Mouse (Mus musculus) frontal cortex, postnatal 14 days (tissue): ENCODE measurements at regions not wholly inside any gene's neighbourhood (a gene's known extent, or its start where the extent isn't known, plus 50 kb on each side); places are given as distances from the start of the nearest gene placed in this dataset.

ENCODE experiments used
- DNase-seq, 2 experiments: peaks; one replicate each; pipeline ENCODE4 v3.0.0; 2022; ENCODE audit warnings: low spot score in 2 of 2

DNA sequence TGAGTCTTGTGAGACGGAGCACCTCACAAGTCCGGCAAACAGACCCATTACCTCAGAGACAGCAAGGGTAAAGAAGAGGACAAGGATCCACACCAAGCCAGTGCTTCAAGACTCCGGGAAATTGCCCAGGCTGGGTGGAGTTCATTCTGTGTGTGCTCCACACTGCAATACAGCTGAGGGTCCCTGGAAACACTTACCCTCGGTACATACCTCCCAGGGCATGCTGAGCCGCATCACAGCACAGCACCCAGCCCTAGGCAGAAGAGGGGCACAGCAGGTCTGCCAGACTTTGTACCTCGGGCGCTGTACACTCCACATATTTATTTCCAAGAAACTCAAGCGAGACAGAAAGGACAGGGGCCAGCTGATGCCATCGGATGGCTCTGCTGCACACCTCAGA, 54.5 kb upstream of the Cmc1 start:
- no peak for DNase-seq

DNA sequence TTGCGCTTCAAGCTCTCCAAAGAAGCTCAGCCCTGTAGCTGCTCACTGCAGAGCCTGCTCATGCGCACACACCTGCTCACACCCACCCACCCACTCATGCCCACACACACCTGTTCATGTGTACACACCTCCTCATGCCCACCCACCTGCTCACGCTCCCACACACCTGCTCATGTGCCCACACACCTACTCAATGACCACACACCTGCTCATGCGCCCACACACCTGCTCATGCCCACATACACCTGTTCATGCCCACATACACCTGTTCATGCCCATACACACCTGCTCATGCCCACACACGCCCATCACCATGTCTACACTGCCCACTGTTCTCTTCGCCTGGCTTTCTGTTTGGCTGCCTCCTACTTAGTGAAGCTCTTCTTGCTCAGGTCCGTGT, 56.5 kb upstream of the Cmc1 start:
- DNase-seq = no peak

DNA sequence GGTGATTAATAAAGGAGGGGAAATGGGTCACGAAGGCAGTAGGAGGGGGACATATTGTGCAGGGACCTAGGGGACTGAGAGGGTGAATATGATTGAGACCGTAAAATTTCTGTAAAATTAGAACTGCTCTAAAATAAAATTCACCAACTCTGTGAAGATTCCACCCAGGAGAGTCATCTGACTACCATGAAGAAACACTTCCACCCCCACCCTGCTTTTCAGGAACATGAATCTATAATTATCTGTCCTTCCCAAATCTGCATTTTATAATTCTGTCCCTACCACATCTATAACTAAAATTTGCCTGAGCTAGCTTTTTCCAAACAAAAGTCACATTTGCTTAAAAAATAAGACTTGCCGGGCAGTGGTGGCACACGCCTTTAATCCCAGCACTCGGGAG, 69.7 kb upstream of the Cmc1 start:
- no peak for DNase-seq

DNA sequence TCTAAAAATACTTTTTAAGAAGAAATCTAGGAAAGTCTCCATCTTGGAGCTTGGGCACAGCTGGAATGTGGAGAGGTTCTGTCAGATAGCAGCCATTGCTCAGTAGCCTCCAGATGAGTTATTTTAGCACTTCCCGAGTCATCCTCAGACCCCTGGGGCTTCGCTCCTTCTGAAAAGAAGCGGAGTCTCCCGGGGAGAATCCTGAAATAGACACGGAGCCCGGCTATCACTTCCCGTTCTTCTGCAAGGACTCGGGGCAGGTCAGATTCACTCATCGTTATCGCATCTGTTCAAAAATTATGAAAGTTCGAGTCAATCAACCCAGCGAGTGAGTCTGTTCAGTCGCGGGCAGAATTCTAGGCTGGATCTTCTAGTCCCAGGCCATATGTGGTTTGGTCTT, 71.2 kb upstream of the Cmc1 start:
- DNase-seq = no peak

DNA sequence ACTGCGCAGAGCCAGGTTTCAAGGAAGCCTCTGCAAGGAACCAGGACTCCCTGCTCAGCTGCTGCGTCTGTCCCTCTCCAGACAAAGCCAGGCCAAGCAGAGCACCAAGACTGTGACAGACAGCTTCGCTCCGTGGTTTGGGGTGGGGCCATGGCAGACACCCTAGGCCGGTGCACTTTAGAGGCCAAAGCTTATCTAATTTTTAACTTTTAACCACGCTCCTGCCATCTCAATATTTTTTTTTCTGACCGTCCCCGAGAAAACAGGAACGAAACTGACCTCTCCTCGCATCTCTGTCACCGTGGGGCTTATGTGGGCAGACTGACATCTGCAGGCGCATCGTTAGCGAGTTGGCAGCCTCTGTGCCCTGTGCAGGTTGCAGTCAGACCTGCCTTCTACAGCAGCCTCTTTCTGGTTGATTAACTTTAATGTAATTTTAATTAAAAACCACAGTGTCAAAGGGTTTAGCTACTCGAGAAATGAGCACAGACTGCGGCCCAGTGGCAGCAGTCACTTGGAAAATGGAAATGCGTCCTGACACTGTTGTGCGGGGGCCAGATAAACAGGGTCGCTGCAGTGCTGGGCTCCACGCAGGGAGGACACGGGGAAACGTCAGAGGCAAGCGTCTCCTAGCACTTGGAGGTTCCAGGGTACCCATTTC, 77.6 kb upstream of the Cmc1 start:
- no peak for DNase-seq

DNA sequence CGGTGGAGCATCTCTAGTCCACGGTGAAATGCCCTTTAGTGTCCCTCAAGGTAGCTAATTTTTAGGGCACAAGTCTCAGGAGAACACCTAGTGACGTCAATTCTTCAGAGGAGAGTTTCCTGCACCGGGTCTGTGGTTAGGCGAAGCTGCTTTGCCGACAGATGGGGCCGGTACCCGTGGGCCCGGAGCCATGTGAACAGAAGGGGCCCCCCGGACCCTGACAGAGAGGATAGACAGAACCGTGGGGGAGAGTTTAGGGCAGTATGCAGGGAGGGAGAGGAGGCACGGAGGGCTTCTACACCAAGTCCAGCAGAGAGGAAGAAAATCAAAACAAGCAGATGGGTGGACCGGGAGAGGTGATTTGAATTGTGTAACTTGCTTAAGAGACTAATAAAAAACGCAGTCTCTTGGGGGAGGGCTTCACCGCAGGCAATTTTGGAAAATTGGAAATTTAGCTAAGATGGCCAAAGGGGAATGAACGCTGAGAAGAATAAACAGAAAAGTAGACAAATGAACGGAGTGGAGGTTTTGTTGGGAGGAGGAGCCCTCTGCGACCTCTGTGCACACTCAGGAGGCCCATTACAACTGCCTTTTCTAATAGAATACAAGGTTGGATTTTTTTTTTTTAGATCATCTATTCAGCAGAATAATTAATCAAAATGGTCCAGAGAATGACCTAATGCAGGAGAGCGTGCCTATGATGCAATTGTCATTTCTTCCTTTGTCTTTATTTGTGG, 78.9 kb upstream of the Cmc1 start:
- DNase-seq = no peak

DNA sequence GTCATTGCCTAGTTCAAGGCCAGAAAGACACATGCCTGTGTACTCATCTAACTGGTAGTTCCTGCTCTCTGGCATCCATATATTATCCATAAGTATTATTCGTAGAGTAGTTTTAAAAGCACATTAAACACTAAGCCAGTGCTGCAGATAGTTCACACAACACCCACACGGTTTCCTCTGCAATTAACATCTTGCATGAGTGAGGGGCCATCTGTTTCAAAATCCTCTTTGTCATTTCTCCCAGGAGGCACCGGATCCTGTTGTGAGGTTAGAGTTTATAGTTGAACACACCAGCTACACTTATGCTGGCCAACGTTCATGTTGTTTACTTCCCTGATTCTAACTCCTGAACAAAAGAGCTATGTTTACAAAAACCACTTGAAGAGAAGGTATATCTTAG, 90.7 kb upstream of the Cmc1 start:
- DNase-seq = no peak

DNA sequence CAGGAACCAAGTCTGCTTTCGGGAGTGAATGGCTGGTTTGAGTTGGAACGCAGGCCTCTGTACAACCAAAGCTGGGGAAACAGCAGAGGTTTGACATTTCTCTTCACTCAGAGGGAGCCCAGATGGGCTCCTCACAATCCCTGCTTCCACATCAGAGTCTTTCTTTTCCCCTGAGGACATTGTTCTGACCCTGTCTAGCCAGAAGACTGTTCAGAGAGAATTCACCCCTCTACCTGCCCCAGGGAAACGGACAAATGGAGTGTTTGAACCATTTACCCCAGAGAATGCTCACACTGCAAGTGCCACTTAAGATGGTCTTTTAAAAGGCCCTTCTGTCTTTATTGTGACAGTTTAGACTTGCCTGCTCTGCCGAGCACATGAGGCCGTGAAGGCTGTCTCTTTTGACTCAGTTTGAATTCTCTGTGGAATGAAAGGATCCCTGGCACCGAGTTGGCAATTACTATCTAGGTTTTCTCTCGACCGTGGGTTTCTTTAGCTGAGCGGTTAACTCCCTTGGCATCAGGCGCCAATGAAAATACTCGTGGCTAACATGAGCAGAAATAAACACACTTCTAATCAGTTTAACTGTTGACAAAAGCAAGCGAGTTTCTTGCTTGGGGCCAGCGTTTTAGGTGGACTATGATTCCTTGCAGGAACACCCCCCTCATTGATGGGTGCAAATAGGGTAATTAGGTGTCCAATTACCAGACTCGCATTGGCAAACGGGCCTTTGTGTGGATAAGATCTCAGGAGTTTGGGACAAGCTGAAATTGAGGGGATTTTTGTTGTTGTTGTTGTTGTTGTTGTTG, 97.0 kb upstream of the Cmc1 start:
- DNase-seq = no peak

DNA sequence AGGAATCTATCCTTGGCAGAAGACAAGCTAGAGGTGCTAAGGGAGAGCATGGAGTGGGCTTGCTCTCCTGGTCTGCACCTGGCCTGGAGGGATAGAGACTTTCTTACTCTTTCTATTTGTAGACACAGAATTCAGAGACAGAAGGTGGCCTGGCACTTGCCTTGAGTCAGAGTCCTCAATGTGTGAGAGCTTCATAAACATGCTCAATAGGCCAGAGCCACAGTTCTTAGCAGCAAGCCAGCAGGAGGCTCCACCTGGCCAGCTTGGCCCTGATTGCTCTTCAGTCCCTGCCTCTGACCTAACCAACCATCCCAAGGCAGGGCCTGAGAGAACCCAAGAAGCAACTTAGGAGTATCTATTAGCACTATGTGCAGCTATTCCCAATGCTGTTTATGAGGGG, 103.9 kb upstream of the Cmc1 start:
- no peak for DNase-seq

DNA sequence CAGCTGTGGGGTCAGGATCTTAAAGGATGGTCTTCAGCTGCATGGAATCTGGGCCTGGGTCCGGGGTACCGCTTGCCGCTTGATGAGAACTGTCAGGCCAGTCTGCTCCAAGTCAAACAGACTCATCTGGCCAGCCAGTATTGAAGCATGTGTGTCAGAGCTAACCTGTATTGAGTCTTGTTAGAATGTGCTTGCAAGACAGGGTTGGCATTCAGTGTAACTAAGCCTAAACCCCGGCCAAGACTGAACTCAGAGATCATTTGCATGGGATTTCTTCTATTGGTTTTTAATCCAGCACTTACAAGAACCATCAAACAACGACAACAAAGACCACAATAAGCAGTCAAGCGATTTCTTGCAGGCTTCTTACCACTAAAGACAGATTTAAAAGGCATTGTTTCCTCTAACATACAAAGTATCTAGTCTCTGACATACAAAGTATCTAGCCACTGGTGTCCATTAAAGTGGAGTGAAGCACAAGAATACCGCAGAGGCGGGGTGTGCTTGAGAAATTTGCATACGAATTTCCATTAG, 105.3 kb upstream of the Cmc1 start:
- no peak for DNase-seq

DNA sequence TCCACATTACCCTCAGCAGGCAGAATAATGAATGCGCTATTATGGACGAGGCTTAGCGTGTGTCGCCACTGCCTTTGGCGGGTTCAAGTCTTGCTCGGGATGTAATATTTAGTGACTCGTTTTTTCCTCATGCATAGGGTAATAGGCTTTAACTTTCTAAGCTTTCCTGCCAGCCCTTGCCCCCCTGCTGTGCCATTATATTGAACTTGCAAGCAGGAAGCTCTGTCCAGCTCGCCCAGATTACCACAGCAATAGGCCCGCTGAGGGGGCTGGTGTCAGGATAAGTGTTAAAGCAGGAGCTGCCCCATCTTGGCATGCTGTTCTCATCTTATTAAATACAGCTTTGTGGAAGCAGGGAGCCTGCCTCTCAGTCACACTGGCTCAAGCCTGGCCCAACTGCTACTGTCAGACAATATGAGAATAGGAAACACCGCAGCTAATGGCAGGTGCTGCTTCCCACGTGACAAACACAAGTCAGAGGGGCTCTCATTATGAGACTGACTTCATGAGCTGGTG, 105.8 kb upstream of the Cmc1 start:
- no peak for DNase-seq

DNA sequence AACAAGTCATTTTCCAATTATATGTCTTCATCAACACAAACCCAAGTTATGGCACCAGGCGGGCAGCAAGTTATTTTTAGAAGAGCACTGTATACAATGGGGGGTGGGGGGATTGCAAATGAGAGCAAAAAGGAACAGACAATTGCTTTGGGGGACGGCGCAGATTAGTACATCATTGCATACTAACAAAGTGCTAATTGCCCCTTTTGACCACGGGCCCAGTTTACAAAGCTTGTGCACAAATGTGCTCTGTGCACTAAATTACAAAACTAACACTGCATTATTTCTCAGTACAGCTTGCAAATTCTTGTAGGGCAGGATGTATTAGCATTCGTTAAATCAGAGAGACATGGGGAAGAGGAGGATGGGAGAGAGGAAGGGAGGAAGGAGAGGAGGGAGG, 116.3 kb upstream of the Cmc1 start:
- no peak for DNase-seq

DNA sequence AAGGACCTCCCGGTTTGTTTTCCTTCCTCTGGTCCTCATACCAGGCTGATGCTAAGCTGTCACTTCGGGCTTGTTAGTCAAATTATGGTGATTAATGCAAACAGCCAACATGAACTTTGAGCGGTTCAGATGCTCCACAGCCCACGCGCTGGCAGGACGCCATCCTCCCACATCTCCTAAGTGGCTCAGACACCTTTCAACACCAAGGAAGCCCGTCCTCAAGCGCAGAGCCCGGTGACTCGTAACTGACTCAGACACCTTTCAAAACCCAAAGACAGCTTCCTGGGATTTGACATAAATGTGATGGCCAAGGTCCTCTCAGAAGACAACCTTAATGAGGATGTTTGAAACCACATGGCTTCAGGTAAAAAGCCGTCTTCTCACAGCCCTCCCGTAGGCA, 121.7 kb upstream of the Cmc1 start:
- DNase-seq = no peak

DNA sequence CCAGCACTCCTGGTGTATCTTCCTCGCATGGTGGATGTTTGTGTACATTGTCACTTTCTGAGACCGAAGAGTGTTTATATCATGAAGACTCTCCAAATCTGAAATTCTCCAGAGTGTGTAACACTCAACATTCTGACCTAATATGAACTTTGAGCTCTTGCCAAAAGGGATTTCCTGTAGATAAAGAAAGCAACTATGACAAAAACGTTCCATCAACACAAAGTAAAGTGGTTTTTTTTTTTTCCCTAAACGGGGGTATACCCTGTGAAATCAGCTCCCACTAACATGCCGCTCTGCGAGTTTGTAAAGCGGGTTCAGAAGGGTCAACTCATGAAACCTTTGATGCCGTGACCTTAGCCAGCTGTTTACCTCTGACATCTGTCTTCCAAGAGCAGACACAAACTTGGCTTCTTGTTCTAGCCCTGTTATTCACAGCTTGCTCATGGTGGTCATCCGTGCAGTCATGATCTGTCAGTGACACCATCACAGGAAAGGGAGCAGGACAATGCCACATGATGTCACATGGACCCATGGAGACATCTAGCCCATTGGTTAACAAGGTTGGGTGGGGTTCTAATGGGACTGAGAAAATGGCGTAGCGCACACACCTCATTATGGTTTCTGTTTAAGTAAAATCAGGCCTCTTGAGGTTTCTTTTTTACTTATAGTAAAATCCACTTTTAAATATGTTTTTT, 122.9 kb upstream of the Cmc1 start:
- DNase-seq = no peak

DNA sequence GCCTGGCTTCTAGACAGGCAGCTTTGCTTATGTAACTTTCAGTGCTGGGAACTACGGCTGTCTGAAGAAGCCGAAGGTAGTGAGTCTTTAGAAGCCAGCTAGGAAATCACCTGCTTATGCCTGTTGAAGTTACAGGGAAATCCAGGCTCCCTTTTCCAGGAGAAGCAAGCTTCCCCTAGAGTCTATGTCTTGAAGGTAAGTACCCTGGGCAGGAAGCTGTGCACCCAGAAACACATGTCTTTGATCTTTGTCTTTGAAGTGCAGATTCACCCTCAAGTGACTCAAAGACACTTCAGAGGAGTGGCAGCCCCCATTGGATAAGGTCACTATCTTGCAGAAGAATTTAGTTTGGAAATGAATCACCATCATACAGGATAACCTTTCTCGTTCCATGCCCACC, 135.5 kb upstream of the Cmc1 start:
- no peak for DNase-seq

DNA sequence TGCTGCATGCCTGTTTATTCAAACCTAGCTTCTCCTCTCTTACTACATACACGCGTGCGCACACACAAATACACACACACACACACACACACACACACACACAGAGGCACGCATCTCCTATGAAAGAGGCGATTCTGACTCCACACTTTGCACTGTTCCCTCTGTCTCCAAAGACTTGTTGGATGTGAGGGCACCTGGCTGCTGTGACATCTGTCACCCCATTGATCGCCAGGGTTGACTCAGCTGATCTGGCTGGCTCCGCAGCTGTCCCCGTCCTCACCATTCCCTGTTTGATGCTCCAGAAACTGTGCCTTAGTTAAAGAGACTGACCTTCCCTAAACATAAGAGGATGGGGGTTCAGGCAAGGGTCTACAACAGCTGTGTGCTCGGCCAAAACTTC, 137.6 kb upstream of the Cmc1 start:
- no peak for DNase-seq

DNA sequence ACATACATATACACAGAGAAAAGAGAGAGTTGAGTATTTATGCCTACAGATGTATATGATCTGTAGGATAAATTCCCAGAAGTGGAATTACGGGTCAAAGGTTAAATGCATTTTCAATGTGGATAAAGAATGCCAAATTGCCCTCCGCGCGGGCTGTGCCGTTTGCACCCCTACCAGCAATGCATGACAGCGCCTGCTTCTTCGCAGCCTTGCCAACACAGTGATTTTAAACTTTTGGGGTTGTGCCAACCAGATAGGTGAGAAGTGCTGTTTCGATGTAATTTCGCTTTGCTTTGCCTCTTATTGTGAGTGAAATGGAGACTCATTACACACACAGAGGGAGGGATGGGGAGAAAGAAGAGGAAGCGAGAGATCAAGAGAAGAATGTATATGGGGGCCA, 142.9 kb upstream of the Cmc1 start:
- no peak for DNase-seq

DNA sequence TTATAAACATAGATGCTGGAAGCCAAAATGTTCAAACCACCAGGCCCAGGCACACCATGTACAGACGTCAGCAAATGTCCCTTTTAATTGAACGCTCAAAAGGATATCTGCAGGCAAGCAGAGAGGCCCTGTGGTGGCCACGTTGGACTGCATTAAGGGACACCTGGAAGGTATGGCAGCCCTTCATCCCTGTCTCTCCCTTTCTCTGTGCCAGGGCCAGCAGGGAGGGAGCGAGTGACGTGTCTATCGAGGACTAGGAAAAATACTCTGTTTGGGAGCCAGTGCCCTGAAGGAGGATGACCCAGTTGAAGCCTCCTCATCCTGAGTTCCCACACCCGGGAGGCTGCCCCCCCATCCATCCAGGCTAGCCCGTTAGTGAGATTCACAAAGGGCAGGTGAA, 144.0 kb upstream of the Cmc1 start:
- DNase-seq = no peak

DNA sequence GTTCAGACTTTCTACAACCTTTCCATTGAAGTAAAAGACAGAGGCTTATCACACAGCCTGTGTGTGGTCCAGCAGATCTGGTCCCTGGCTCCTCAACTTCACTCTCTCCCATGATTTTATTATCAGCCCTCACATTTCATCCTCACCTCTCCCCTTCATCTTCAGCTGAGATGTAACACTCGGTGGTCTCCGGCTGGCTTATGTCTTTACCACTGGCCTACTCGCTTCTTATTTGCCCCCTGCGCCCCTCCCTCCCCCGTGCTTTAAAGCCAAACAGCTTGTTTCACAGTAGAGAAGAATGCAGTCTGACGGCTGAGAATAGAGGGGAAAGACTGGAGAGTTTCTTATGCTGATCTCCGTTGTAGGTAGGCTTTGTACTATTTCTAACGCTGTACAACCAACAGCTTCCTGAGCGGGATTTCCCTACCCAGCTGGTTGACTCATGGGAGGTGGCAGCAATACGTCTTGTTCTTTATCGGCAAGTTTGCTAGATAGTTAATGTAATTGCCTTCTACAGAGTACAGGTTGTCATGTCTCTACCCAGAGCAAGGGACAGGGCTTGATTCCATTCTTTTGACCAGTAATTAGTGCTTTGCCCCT, 152.9 kb upstream of the Cmc1 start:
- DNase-seq = no peak

DNA sequence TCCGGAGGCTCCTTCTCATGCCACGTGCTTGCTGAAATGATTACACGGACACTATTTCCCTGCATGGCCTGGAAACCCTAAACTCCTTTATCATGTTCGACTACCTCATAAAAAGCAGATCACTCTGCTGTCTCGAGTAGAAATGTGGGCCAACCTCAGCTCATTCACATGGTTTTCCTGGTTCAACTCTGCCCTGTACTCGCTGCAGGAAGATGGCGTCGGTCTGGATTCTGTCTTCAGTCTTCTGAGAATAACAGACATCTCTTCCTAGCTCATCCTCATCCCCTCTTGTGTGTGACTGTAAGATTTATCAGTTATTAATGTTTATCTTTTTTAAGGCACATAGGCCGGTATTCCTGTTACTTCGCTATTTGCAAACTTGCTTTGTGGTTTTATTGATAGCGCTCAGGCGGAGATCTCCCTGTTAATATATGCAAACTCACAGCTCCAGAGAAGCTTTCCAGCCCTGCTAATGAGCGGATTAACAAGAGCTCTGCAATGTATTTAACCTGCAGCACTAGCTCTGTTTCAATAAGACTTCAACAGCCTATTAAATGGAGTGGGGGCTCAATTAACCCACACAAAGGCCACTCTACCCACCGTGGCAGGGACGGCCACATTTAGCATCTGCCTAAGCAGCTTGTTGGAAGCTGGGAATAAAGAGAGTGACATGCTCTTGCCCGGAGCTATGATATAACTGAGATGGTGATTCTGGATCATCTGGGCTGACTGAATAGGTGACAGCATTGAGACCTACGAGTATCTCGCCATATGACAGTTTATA, 159.5 kb upstream of the Eomes start:
- no peak for DNase-seq

DNA sequence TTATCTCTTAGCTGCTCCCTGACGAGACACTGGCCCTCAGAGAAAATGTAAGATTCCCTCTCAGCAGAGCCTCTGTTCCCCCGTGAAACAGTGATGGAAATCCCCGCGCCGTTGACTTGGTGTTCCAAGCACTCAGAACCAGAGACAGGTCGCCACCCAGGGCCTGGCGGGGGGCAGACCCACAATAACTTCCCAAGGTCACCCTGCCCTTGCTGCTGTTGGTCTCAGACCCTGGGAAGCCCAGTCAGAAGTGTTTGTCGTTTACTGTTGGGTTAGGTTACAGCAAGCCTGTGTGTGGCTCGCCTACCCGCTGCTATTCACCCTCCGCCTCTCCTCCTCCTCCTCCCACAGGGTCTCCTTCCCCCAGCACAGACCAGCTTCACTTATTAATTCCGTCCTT, 154.2 kb upstream of the Eomes start:
- DNase-seq = no peak
